Mouse (Mus musculus) lung, embryonic 15.5 days (tissue): Measurements from ENCODE around the gene Ptprj. TPM values are rescaled to one million over a fixed set of nuclear protein-coding genes. Genes with fewer than 3 reads are reported as not detected.

Experiments used
- ATAC-seq: fragments of 200-750 bp; cut with Nextera tagmentation; 2 replicates; pipeline ENCODE4 v1.8.0; 2017; ENCODE audit warnings: moderate number of reproducible peaks, borderline replicate concordance; ENCODE audit not compliant: low FRiP score, low TSS enrichment; ENCODE audit errors: extremely low read depth
- H3K27ac ChIP-seq: fragments of 300-500 bp; sonication (generic); 2 replicates; pipeline ENCODE4 v1.5.1; 2015; ENCODE audit warnings: moderate library complexity, mild to moderate bottlenecking, inconsistent platforms
- H3K27me3 ChIP-seq: fragments of 300-500 bp; sonication (generic); 2 replicates; pipeline ENCODE4 v1.6.1; 2015; ENCODE audit warnings: inconsistent platforms
- H3K36me3 ChIP-seq: fragments of 300-500 bp; sonication (generic); 2 replicates; pipeline ENCODE4 v1.6.1; 2015; ENCODE audit warnings: inconsistent platforms
- H3K4me1 ChIP-seq: fragments of 300-500 bp; sonication (generic); 2 replicates; pipeline ENCODE4 v1.6.1; 2015; ENCODE audit warnings: inconsistent platforms
- H3K4me2 ChIP-seq: fragments of 300-500 bp; sonication (generic); 2 replicates; pipeline ENCODE4 v1.6.1; 2015; ENCODE audit warnings: inconsistent platforms, mild to moderate bottlenecking, moderate library complexity
- H3K4me3 ChIP-seq: fragments of 300-500 bp; sonication (generic); 2 replicates; pipeline ENCODE4 v1.5.1; 2015; ENCODE audit warnings: mild to moderate bottlenecking, inconsistent platforms
- H3K9ac ChIP-seq: fragments of 300-500 bp; sonication (generic); 2 replicates; pipeline ENCODE4 v1.6.1; 2015; ENCODE audit warnings: inconsistent platforms
- H3K9me3 ChIP-seq: fragments of 300-500 bp; sonication (generic); 2 replicates; pipeline ENCODE4 v1.6.1; 2016; ENCODE audit warnings: inconsistent platforms
- WGBS: fragments of 180-500 bp; shearing (Covaris S2); methylation state at CpG from one replicate; pipeline ENCODE4 v1.1.7; 2015; 5-methylcytosine and 5-hydroxymethylcytosine counted together
- polyA plus RNA-seq: library from polyadenylated mRNA; unstranded; fragments of >200 nt; fragmentation: Nextera tagmentation; extraction: Ambion mirVana; gene quantifications from 2 replicates; pipeline ENCODE4 v1.2.1, GENCODE M21; 2015

Gene Ptprj
- polyA plus RNA-seq, 1 experiment from 2014 or later: 3.4 TPM

- Histone ChIP-seq H3K27ac (no peak overlapping the region), H3K4me3 (no peak overlapping the region), H3K36me3 (no peaks in the 10 kb centered on the region), H3K27me3 (no peaks in the 10 kb centered on the region), H3K4me1 (peaks cover 15% of the 10 kb centered on the region; the same call in 1 of the 2 replicates), H3K4me2 (no peak overlapping the region), H3K9ac (no peak overlapping the region), H3K9me3 (no peaks in the 10 kb centered on the region)
- WGBS: 70% methylated on average over 3 of the region's 3 CpGs
- no peak for ATAC-seq
Observed at GRCm38 (mm10) chr2:90503182-90503833, 77.1 kb downstream of the Ptprj start.

- Histone ChIP-seq H3K4me3 (no peak overlapping the region), H3K27me3 (no peaks in the 10 kb centered on the region)
Observed at GRCm38 (mm10) chr2:90502738-90503137, 77.7 kb downstream of the Ptprj start.

GRCm38 (mm10) chr2:90501708-90502107 is 78.7 kb downstream of the Ptprj start:
- 34% methylated on average over 3 of the region's 3 CpGs for WGBS
- no peak overlapping the region for H3K27ac ChIP-seq
- ATAC-seq: no peak

More at GRCm38 (mm10) chr2:90502738-90503137, 77.7 kb downstream of the Ptprj start:
- Histone ChIP-seq H3K4me2 (no peak overlapping the region), H3K4me1 (peaks cover 18% of the 10 kb centered on the region; the same call in 1 of the 2 replicates), H3K9me3 (no peaks in the 10 kb centered on the region), H3K27ac (no peak overlapping the region), H3K9ac (no peak overlapping the region), H3K36me3 (no peaks in the 10 kb centered on the region)
- ATAC-seq: no peak

GRCm38 (mm10) chr2:90500892-90501291 is 79.6 kb downstream of the Ptprj start:
- Histone ChIP-seq H3K4me3 (no peak overlapping the region), H3K9me3 (no peaks in the 10 kb centered on the region), H3K4me1 (peaks cover 14% of the 10 kb centered on the region; the same call in 1 of the 2 replicates), H3K4me2 (no peak overlapping the region), H3K27ac (no peak overlapping the region), H3K36me3 (no peaks in the 10 kb centered on the region), H3K9ac (no peak overlapping the region), H3K27me3 (no peaks in the 10 kb centered on the region)
- ATAC-seq: no peak

More at GRCm38 (mm10) chr2:90501708-90502107, 78.7 kb downstream of the Ptprj start:
- Histone ChIP-seq H3K9ac (no peak overlapping the region), H3K27me3 (no peaks in the 10 kb centered on the region), H3K9me3 (no peaks in the 10 kb centered on the region), H3K4me3 (no peak overlapping the region), H3K4me1 (peaks cover 18% of the 10 kb centered on the region; the same call in 1 of the 2 replicates), H3K4me2 (no peak overlapping the region), H3K36me3 (no peaks in the 10 kb centered on the region)

- H3K4me2 ChIP-seq: no peak overlapping the region
- peaks cover 11% of the 10 kb centered on the region; the same call in 1 of the 2 replicates for H3K4me1 ChIP-seq
- no peak overlapping the region for H3K4me3 ChIP-seq
- no peaks in the 10 kb centered on the region for H3K27me3 ChIP-seq
- no peak overlapping the region for H3K27ac ChIP-seq
- 61% methylated on average over 1 of the region's 1 CpGs for WGBS
- H3K9me3 ChIP-seq: no peaks in the 10 kb centered on the region
- H3K9ac ChIP-seq: no peak overlapping the region
- no peaks in the 10 kb centered on the region for H3K36me3 ChIP-seq
- ATAC-seq: no peak
Observed at GRCm38 (mm10) chr2:90499002-90499401, 81.4 kb downstream of the Ptprj start.

- Histone ChIP-seq H3K4me3 (no peak overlapping the region), H3K27me3 (no peaks in the 10 kb centered on the region), H3K27ac (no peak overlapping the region), H3K4me1 (peaks cover 11% of the 10 kb centered on the region; the same call in 1 of the 2 replicates), H3K36me3 (no peaks in the 10 kb centered on the region), H3K9me3 (no peaks in the 10 kb centered on the region), H3K9ac (no peak overlapping the region), H3K4me2 (no peak overlapping the region)
- 39% methylated on average over 3 of the region's 3 CpGs for WGBS
- ATAC-seq: no peak
Observed at GRCm38 (mm10) chr2:90497551-90497950, 82.9 kb downstream of the Ptprj start.

- H3K27ac ChIP-seq: no peak overlapping the region
- H3K9me3 ChIP-seq: no peaks in the 10 kb centered on the region
- no peak overlapping the region for H3K4me3 ChIP-seq
- no peak overlapping the region for H3K9ac ChIP-seq
- no peaks in the 10 kb centered on the region for H3K36me3 ChIP-seq
- H3K4me2 ChIP-seq: no peak overlapping the region
- no peaks in the 10 kb centered on the region for H3K27me3 ChIP-seq
- H3K4me1 ChIP-seq: peaks cover 7% of the 10 kb centered on the region; the same call in 1 of the 2 replicates
- no peak for ATAC-seq
- 73% methylated on average over 5 of the region's 5 CpGs for WGBS
Observed at GRCm38 (mm10) chr2:90496680-90497074, 83.8 kb downstream of the Ptprj start.

GRCm38 (mm10) chr2:90496012-90496679 is 84.3 kb downstream of the Ptprj start:
- Histone ChIP-seq H3K9ac (no peak overlapping the region), H3K36me3 (no peaks in the 10 kb centered on the region), H3K9me3 (no peaks in the 10 kb centered on the region), H3K27ac (no peak overlapping the region), H3K4me1 (0 out of 2 replicates have a peak, but pooled peaks cover 3% of the 10 kb centered on the region), H3K27me3 (no peaks in the 10 kb centered on the region), H3K4me2 (no peak overlapping the region), H3K4me3 (no peak overlapping the region)
- no peak for ATAC-seq
- WGBS: 75% methylated on average over 4 of the region's 4 CpGs

GRCm38 (mm10) chr2:90490279-90491046 is 90.0 kb downstream of the Ptprj start:
- Histone ChIP-seq H3K4me1 (peaks cover 10% of the 10 kb centered on the region), H3K9me3 (no peaks in the 10 kb centered on the region), H3K9ac (no peak overlapping the region), H3K4me3 (no peak overlapping the region), H3K27me3 (no peaks in the 10 kb centered on the region), H3K36me3 (no peaks in the 10 kb centered on the region), H3K4me2 (no peak overlapping the region), H3K27ac (no peak overlapping the region)
- WGBS: 34% methylated on average over 13 of the region's 13 CpGs
- no peak for ATAC-seq

- H3K9ac ChIP-seq: no peak overlapping the region
- WGBS: 70% methylated on average over 4 of the region's 4 CpGs
- H3K4me1 ChIP-seq: peaks cover 10% of the 10 kb centered on the region
- H3K27me3 ChIP-seq: no peaks in the 10 kb centered on the region
- H3K9me3 ChIP-seq: no peaks in the 10 kb centered on the region
- no peak overlapping the region for H3K4me2 ChIP-seq
- H3K36me3 ChIP-seq: no peaks in the 10 kb centered on the region
- no peak overlapping the region for H3K4me3 ChIP-seq
- ATAC-seq: no peak
- no peak overlapping the region for H3K27ac ChIP-seq
Observed at GRCm38 (mm10) chr2:90489839-90490238, 90.6 kb downstream of the Ptprj start.

- no peaks in the 10 kb centered on the region for H3K27me3 ChIP-seq
- 85% methylated on average over 8 of the region's 8 CpGs for WGBS
- no peak for ATAC-seq
Observed at GRCm38 (mm10) chr2:90488690-90489590, 91.5 kb downstream of the Ptprj start.

More at GRCm38 (mm10) chr2:90488690-90489590, 91.5 kb downstream of the Ptprj start:
- Histone ChIP-seq H3K4me2 (no peak overlapping the region), H3K4me1 (peaks cover 10% of the 10 kb centered on the region), H3K36me3 (no peaks in the 10 kb centered on the region), H3K4me3 (no peak overlapping the region), H3K27ac (no peak overlapping the region), H3K9ac (no peak overlapping the region), H3K9me3 (no peaks in the 10 kb centered on the region)
